Mouse (Mus musculus): ENCODE data around the gene Apol11b. TPM values are rescaled to one million over a fixed set of nuclear protein-coding genes. Genes with fewer than 3 reads are reported as not detected.

The Apol11b gene
- polyA plus RNA-seq, 1 experiment: not detected

- H3K4me1 ChIP-seq (ENCODE audit: control insufficient read depth, insufficient read depth, insufficient read length, low read length): peaks cover 46% of the 10 kb centered on the region
- H3K27ac ChIP-seq (replicated peaks; ENCODE audit: low read depth, low read length): peak overlapping the region; percentile 81
These were observed 52.2 kb downstream of the Apol11b start for GRCm38 (mm10) chr15:77590881-77591280.

GRCm38 (mm10) chr15:77588981-77589380, 54.1 kb downstream of the Apol11b start:
- Histone ChIP-seq H3K27ac (replicated peaks; ENCODE audit: low read depth, low read length) (peak overlapping the region; percentile 79), H3K4me1 (ENCODE audit: control insufficient read depth, insufficient read depth, insufficient read length, low read length) (peaks cover 43% of the 10 kb centered on the region), H3K4me3 (ENCODE audit: insufficient read depth, low read depth, low read length) (no peak overlapping the region)

More at GRCm38 (mm10) chr15:77590881-77591280, 52.2 kb downstream of the Apol11b start:
- H3K4me3 ChIP-seq (ENCODE audit: insufficient read depth, low read depth, low read length): no peak overlapping the region

GRCm38 (mm10) chr15:77587026-77587425, 56.1 kb downstream of the Apol11b start:
- H3K27ac ChIP-seq (replicated peaks; ENCODE audit: low read depth, low read length): peak overlapping the region; percentile 51
- H3K4me1 ChIP-seq (ENCODE audit: control insufficient read depth, insufficient read depth, insufficient read length, low read length): peaks cover 36% of the 10 kb centered on the region
- no peak overlapping the region for H3K4me3 ChIP-seq (ENCODE audit: insufficient read depth, low read depth, low read length)

Other genes with a start within 250 kb of the Apol11b start
- gene Apol7a, start 244.2 kb downstream of the Apol11b start, polyA plus RNA-seq (2012; ENCODE audit: insufficient read depth, insufficient read length, missing spikeins): not detected in 2 replicates
- not detected in 2 replicates for gene Apol9a, start 232.2 kb downstream of the Apol11b start, polyA plus RNA-seq (2012; ENCODE audit: insufficient read depth, insufficient read length, missing spikeins)
- not detected in 2 replicates for gene Apol7b, start 195.8 kb downstream of the Apol11b start, polyA plus RNA-seq (2012; ENCODE audit: insufficient read depth, insufficient read length, missing spikeins)
- not detected in 2 replicates for gene Apol10a, start 166.2 kb downstream of the Apol11b start, polyA plus RNA-seq (2012; ENCODE audit: insufficient read depth, insufficient read length, missing spikeins)
- gene Apol11a, start 135.0 kb downstream of the Apol11b start, polyA plus RNA-seq (2012; ENCODE audit: insufficient read depth, insufficient read length, missing spikeins): not detected in 2 replicates
- gene Apol7c, start 110.0 kb downstream of the Apol11b start, polyA plus RNA-seq (2012; ENCODE audit: insufficient read depth, insufficient read length, missing spikeins): not detected in 2 replicates
- not detected in 2 replicates for gene 1700025B11Rik, start 81.4 kb downstream of the Apol11b start, polyA plus RNA-seq (2012; ENCODE audit: insufficient read depth, insufficient read length, missing spikeins)
- 1.9 and 4.3 TPM in 2 replicates for gene Apol10b, start 47.2 kb downstream of the Apol11b start, polyA plus RNA-seq (2012; ENCODE audit: insufficient read depth, insufficient read length, missing spikeins)
- gene Gm36245, start 44.0 kb downstream of the Apol11b start, polyA plus RNA-seq (2012; ENCODE audit: insufficient read depth, insufficient read length, missing spikeins): not detected in 2 replicates
- gene Apol7e, start 55.6 kb upstream of the Apol11b start, polyA plus RNA-seq (2012; ENCODE audit: insufficient read depth, insufficient read length, missing spikeins): not detected in 2 replicates
- gene Apol9b, start 85.8 kb upstream of the Apol11b start, polyA plus RNA-seq (2012; ENCODE audit: insufficient read depth, insufficient read length, missing spikeins): not detected in 2 replicates
- gene Apol8, start 113.7 kb upstream of the Apol11b start, polyA plus RNA-seq (2012; ENCODE audit: insufficient read depth, insufficient read length, missing spikeins): not detected in 2 replicates
- 36.0 and 59.3 TPM in 2 replicates for gene Myh9, start 198.9 kb upstream of the Apol11b start, polyA plus RNA-seq (2012; ENCODE audit: insufficient read depth, insufficient read length, missing spikeins)